Mouse (Mus musculus) induced T-regulatory cell, adult 2 months (primary cell): ENCODE data around the gene Rpl11.
A peak's percentile ranks its signal among the peaks of the same experiment; 100 is the strongest.

Source experiments
- DNase-seq: peaks from one replicate; pipeline ENCODE4 v3.0.0-alpha.2; 2012; ENCODE audit warnings: low read depth

The Rpl11 gene

DNA sequence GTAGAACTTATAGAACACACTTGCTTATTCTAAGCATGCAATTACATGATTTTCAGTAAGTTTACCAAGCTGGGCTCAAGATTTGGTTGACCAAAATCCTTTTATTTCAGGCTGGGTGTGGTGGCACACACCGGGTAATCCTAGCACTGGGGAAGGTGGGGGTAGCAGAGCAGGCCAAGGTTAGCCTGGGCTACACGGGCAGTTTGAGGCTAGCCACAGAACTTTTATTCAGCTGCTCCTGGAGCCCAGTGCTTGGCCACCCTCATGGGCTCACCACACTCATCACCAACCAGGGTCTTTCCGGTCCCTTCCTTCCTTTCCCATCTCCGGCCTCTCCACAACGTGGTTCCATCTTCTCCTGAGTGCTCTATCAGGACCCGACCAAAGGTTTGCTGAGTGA is 17.4 kb upstream of the Rpl11 start:
- DNase-seq, result no peak

DNA sequence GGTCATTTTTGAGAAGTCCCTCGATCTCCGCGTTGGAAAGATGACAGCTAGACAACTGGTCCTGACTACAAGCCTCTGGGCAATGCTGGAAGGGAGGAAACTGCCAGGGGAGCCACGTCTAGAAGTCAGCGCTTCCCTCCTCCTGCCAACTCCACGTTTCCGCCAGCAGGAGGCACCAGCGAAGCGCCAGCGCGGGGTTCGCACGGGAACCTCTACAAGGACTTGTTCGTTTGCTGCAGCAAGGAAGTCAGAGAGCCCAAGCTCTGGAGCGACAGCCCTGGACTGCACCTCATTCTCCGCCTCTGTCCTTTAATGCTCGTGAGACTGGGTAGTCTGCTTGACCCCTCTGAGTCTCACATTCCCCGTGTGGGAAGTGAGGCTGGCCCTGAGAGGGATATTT is 16.7 kb upstream of the Rpl11 start:
- DNase-seq, result peak; percentile 91

DNA sequence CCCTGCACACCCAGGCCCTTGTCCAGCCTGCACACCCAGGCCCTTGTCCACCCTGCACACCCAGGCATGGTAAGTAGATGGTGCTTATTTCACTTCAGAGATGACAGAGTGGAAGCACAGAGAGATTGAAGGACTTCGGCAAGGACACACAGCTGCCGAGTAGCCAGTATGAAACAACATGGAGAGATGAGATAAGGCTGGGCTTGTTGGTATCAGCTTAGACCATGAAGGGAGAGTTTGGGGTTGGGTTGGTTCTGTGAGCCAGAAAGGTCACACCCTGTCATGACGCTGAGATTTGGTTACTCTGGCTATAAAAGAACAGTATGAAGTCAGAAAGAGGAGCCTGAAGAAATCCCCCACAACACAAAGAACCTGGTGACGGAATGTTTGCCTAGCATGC is 16.1 kb upstream of the Rpl11 start:
- no peak for DNase-seq

DNA sequence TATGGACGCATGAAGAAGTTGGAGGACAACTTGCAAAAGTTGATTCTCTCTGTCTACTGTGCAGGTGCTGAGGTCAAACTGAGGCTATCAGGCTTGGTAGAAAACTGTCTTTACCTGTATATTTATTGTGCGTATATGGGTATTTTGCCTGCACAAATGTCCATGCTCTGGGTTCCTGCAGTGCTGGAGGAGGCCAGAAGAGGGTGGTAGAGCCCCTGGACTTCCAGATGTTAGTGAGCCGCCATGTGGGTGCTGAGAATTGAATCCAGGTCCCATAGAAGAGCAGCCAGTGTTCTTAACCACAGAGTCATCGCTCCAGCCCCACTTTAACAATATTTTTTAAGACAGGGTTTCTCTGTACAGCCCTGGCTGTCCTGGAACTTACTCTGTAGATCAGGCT is 9.9 kb upstream of the Rpl11 start:
- no peak for DNase-seq

DNA sequence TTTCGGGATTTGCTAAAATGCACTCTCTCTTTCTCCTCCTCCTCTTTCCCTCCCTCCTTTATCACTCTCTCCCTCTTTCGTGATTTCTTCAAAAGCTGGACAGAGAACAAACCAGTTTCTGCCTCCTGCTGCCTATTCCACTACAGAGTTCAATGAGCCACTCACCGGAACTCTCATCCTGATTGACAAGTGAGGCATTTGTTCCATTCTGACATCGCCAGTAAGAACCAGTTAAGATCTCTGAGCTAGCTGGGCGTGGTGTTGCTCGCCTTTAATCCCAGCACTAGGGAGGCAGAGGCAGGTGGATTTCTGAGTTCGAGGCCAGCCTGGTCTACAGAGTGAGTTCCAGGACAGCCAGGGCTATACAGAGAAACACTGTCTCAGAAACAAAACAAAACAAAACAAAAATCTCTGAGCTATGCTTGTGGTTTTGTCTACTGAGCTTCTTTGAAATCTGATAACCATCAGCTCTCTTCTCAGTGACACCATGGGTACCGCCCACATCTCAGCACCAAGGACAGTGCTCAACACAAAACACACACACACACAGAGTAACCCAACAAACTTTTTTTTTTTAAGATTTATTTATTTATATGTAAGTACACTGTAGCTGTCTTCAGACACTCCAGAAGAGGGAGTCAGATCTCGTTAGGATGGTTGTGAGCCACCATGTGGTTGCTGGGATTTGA is 6.7 kb upstream of the Rpl11 start:
- peak; percentile 93 for DNase-seq

DNA sequence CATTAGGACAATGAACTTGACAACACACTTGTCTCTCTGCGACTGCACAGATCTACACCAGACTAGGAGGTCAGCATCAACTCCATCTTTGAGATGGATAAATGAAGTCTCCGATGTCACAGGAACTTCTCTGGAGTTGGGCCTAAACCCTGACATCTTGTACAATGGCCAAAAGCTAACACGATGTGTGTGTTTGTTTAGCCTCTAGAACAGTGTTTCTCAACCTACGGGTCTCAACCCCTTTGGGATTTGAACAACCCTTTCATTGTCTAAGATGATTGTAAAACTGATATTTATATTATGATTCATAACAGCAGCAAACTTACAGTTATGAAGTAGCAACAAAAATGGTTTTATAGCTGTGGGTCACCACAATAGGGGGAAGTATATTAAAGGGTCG is 4.7 kb upstream of the Rpl11 start:
- no peak for DNase-seq

DNA sequence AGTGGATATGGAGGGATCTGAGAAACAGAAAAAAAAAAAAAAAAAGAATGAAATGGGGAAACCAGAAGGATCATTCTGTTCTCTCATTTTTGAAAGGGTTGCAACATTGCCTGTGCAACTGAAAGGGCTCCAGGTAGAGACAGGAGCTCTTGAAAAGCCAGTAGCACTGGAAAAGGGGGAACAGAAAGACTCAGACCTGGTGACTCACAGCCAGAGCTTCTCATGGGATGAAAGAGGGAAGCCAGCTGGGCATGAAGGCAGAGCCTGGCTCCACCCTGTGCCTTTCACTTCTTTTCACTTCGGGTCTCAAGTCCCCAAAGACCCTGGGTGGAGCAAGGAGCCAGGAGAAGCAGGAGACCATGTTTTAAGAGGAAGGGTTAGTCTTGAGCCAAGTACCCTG is 2.8 kb upstream of the Rpl11 start:
- no peak for DNase-seq

DNA sequence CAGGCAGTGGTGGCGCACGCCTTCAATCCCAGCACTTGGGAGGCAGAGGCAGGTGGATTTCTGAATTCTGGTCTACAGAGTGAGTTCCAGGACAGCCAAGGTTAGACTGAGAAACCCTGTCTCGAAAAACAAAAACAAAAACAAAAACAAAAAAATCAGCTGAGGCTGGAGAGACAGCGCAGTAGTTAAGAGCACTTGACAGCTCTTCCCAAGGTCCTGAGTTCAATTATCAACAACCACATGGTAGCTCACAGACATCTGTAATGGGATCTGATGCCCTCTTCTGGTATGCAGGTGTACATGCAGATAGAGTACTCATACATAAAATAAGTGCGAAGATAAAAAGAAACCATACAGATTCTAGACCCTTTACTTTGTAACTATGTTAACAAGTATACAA is 615 bp upstream of the Rpl11 start:
- DNase-seq, result peak; percentile 65

DNA sequence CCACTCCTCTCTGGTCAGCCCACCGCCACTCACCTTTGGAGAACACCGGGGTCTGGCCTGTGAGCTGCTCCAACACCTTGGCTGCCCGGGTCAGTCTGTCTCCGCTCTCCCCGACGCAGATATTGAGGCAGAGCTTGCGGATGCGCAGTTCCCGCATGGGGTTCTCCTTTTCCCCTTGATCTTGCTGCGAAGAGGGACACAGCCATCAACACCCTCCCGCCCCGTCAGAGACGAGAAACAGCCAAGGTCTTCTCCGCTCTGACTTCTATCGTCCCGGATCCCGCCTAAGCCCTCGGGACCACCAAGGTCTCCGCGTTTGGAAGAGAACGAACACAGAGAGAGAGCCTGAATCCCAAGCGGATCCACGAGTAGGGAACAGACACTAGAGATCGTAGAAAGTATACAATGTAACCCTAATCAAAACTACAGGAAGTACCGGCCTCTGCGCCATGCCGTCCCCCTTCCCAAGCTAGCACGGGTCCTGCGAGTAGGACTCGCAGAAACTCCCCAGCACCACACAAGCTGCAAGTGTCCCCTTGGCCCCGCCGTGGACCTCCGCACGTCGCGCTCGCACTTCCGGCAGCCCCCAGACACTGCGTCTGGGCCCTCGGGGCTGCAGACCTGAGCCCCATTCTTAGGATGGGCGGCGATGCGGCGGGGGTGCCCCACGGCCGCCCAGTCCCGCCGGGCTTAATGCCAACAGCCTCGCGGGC is 538 bp downstream of the Rpl11 start:
- DNase-seq, result no peak

DNA sequence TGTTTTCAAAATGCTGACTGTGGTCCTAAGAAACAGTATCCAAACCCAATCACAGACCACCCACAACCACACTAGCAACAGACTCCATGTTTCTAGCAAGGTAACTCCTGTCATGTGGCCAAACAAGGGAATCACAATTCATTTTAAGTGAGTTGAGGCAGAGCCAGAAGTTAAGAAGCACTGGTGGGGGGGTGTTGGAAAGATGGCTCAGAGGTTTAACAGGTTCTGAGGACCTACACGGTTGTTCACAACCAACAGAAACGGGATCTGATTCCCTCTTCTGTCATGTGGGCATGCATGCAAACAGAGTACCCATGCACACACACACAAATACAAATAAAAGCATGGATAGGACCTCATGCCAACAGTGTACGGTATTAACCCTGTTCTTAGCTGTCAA is 1.2 kb downstream of the Rpl11 start:
- peak; percentile 41 for DNase-seq

DNA sequence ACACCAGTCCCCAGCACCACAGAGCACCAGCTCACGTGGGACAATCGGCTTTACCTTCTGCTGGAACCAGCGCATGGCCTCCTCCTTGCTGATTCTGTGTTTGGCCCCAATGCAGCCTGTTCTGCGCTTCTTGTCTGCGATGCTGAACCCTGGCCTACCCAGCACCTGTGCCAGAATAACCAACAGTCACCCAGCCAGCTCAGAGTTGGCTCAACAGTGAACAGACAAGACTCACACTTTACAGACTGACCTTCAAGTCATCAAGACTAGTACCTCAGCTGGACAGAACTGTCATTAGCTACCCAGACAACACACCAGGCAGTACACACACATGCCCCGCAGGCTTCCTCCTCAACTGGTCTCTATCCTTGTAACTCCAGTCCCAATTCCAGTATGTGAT is 3.0 kb downstream of the Rpl11 start:
- no peak for DNase-seq

DNA sequence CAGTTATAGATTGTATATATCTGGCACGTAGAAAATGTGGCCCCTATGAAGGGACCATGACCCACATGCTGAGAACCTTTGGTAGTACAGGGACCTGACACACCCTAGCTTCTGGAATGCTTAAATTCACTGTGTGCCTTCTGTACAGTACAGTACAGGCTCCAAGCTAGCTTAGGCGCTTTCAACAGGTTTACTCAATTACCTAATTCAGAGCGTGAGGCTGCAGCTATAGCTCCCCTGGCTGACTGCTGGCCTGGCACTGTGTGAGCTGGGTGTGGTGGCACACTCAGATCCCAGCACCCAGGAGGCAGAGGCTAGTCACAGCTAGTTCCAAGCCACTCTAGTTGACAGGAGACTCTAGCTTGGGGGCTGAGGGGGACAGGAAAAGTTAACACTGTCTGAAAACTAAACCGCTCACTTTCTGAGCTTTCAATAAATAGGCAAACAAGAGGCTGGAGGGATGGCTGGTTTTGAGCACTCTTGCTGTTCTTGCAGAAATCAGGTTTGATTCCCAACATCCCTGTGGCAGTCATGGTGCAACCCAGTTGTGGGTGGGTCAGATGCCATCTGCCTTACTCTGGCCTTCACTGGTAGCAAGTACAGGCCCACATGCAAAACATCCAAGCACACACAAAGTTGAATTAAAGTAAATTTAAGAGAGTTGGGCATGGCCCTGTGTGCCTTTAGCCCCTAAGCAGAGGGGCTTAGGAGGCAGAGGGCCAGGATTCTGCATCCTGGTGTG is 4.8 kb downstream of the Rpl11 start:
- no peak for DNase-seq

DNA sequence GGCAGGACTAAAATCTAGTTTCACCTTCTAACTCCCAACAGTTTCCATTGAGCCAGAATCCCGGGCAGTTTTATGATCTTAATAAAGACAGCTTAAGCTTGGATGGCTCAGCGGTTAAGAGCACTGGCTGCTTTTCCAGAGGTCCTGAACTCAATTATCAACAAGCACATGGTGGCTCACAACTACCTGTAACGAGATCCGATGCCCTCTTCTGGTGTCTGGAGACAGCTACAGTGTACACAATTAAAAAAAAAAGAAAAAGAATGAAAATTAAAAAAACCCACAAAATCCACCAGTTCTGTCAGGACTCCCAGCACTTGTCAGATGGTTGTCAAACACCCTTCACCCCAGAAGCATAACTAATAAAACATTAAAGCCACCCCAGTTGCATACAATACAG is 5.6 kb downstream of the Rpl11 start:
- no peak for DNase-seq

DNA sequence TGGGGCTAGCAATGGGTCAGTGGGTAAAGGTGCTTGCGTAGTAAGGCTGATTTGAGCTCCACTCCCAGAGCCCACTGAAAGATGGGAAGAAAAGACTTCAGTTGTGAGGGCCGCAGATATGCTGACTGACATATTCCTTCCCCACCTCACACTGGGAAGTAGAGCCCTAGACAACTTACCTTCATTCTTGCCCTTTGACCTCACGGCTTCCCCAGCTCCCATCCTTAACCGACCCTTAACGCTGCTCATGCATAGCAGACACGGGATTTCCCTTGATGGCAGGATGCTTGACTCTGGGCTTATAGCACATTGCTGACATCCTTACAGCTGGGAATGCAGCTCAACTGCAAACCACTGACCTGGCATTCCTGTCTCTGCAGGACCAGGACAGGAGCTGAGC is 6.3 kb downstream of the Rpl11 start:
- DNase-seq, result no peak

DNA sequence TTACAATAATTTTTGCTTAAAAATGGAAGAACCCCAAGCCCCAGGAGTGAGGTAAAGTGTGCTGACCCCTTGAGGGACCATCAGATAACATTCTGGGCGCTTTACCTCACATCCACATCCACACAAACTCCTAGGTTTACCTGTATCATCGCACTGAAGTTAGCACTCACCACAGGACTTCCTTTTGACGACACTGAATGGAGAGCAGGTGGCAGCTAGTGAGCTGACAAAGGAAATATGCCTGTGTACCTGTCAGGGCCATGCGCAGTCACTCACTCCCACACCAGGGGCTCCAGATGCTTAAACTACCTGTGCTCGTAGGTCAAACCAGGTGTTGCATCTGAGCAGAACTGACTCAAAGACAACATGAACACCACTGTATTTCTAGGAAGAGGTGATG is 8.1 kb downstream of the Rpl11 start:
- no peak for DNase-seq

DNA sequence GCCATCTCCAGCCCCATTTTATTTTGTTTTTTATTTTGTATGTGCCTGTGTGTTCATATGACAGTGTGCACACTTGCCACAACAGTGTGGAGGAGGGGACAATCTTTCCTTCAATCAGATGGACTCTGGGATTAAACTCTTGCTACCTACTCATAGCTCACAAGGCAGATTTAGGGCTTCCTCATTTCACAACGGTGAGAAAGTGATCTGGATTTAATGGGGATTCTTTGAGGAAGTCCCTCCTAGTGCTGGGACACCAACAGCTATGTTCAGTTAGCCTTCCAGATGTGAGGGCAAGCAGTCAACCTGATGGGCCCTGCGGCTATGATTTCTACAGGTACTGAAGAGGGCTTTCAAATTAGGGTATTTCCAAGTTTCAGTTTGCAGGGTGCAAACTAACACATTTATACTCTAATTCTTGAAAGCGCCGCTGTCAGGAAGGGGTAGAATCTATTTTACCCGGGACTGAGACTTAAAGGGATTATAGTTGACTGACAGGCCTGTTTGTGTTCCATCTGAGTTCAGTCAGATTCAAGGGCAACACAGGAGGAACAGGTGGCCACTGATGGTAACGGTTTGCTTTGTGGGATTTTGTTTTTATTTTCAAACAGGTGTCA is 9.3 kb downstream of the Rpl11 start:
- DNase-seq, result no peak

DNA sequence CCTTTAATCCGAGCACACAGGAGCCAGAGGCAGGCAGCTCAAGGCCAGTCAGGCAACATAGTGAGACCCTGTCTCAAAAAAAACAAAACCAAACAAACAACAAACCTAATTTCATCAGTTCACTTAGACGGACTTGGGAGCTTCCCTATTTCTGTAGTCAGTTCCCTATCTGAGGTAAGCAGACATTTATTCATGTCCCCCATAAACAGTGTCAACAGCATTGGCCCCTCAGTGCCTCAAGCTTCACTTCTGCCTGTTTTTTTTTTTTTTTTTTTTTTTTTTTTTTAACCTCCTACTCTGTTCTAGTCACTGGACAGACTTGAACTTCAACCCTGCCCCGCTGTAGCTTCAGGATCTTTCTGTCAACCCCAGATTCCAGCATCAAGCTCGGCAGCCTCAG is 18.1 kb downstream of the Rpl11 start:
- no peak for DNase-seq

DNA sequence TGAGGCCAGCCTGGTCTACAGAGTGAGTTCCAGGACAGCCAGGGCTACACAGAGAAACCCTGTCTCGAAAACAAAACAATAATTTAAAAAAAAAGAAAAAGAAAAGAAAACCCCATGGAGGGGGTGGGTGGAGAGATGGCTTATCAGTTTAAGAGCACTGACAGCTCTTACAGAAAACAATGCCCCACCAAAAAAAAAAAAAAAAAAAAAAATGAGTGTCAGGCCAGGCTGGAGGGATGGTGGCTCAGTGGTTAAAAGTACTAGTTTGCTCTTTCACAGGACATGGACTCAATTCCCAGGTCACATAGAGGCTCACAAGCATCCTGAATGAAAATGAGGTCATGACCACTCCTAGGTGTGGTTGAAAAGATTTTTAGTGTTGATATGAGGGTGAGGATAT is 20.0 kb downstream of the Rpl11 start:
- peak; percentile 72 for DNase-seq

DNA sequence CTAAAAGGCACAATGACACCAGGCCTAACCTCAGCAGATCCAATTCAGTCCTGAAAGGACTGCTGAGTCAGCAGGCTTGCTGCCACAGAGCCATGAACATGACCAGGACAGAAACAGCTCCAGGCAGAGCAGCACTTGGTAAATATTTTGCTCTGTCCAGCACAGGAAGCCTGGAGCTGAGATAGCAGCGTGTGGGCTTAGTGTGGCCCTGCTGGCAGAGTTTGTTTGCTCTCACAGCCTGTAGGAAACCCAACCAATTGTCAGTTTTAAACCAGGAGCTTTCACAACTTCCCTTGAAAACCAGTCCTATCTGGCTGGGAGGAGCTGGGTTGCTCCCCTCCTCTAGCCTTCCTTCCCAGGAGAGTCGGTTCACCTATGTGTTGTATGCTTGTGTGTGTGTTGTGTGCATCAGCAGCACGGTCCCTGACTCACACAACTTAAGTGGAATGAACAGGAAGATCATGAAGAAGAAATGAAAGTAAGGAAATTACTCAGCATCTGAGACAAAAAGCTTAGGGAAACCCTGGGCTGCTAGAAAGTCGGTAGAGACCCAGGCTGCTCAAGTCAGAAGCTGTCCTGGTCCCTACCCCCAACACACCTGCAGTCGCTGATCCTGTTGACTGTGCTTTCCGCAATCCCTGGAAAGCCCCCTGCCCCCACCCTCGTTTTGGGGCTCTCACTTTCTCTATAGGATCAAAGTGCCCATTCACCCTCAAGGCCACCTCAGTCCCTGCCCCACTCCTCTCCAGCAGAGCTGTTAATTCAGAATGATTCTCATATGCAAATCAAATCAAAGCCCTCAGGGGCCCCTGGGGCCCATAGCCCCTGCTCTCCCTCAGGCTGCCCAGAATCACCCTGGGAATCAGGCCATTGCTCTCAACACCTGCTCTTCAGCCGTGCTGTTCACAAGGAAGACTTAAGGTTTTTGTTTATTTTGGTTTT is 22.0 kb downstream of the Rpl11 start:
- peak; percentile 84 for DNase-seq

DNA sequence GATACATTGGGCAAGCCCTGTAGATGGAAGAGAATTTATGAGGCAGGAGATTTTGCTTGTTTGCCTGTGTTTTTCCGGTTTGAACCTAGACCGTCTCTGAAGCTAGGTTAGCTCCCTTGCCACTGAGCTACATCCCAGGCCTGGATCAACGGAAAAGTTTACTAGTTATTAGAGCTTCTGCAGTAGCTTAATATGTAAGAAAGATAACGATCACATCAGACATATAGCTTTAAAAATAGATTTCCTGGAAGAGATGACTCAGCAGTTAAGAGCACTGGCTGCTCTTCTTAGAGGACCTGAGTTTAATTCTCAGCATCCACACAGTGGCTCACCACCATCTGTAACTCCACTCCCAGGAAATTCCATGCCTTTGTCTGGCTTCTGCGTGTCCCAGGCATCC is 24.5 kb downstream of the Rpl11 start:
- peak; percentile 77 for DNase-seq

DNA sequence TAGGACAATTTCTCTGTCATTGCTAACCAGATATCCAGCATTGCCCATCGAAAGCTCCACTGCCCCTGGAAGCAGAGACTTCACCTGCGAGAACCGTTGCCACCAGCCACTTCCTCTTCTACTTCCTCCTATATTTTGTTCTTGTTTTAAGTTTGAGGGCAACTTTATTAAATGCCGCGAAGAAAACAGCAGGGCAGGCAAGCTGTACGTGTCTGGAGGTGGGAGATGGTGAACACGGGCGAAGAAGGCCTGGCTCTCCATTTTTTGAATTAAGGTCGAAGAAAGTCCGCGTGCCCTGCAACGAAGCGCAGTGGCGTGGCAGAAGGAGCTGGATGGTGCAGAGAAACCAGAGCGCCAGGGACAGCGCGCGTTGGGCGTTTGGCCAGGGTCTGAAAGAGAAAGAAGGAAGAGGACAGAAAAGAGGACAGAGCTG is 25.1 kb downstream of the Rpl11 start:
- DNase-seq, result peak; percentile 68
